Mouse (Mus musculus) urinary bladder, postnatal 4 days (tissue): Measurements from ENCODE around the gene Aggf1.
"Not testable (repeated sequence)": the region's sequence is repeated elsewhere in the genome, so short reads cannot be mapped to it uniquely, and the experiment has no call there.

Experiments
- DNase-seq, 2 experiments: peaks; one replicate each; pipeline ENCODE4 v3.0.0; 2021 to 2022; ENCODE audit warnings: low spot score in 2 of 2

Aggf1 gene

GRCm38 (mm10) chr13:95374701-95375553 lies at the start of gene Aggf1:
Gene Aggf1 (minus strand): TSS chr13:95375352.
- DNase-seq, result peak; percentile 83 to 91

GRCm38 (mm10) chr13:95424932-95425331 lies 49.8 kb upstream of the Aggf1 start:
- DNase-seq, result no peak

DNA sequence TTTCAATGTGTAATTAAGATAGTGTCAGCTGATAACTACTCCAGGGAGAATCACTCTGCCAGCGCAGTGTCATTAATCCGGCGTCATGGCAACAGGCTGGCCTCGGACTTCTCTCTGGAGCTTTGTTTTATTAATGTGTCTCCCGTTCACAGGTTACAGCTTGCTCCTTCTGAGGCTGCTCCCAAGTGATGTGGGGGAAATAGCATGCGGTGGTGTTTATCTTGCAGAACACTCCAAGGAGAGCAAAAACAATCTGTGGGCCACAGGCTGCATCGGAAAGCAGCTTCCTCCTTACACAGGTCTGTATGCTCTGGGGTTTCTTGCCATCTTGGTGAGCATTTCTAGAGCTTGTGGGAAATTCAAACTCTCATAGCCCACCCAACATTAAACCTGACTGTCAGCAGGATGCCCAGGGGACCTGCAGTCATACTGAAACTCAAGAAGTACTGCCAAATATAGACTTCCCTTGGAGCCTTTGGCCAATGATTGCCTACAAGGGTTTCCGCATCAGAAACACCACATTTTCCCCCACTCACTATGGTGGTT lies 44.1 kb upstream of the Aggf1 start:
- DNase-seq, result no peak

DNA sequence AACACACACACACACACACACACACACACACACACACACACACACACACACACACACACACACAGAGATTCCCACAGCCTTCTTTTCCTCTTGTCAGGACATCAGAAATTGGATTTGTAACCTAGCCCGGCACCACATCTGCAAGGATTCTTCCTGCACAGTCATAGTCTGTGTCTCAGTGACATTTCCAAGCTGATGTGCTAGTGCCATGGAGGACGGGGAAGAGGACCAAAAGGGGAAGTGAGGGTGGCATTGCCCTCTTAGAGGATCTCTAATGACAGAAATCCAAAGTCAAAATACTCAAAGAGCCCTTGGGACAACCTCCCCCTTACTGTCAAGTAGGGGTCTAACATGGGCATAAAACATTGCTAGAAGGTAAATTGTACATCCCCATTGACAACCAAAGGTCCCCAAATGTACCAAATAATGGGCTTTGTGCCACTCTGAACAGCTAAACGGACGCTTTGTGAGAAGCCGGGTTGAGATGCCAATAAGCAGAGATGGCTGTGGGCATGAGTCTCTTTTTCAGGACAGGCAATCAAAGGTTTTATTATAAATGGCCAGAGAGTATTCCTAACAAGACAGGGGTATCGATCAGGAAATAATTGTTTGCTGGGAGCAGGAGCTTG lies 43.5 kb upstream of the Aggf1 start:
- no peak for DNase-seq

GRCm38 (mm10) chr13:95412257-95412656 lies 37.1 kb upstream of the Aggf1 start:
- DNase-seq, result no peak

DNA sequence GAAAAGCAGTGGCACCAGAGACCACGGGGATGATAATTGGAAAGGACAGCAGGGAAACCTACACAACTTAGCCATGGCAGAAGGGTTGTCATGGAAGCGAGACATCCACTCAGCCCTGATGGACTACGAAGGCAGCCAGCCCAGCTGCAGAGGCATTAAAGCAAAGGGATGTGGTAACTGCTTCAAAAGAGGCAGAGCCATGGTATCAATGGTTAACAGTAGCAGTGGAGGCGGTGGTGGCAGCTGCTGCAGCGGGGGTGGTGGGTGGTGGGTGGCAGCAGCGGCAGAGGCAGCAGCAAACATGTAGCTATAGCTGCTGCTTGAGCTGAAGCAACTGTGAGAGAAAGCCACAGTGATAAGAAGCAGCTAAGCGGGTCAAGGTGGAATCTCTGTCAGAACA lies 18.1 kb upstream of the Aggf1 start:
- DNase-seq, result peak in 1 of 2 experiments; percentile 25

DNA sequence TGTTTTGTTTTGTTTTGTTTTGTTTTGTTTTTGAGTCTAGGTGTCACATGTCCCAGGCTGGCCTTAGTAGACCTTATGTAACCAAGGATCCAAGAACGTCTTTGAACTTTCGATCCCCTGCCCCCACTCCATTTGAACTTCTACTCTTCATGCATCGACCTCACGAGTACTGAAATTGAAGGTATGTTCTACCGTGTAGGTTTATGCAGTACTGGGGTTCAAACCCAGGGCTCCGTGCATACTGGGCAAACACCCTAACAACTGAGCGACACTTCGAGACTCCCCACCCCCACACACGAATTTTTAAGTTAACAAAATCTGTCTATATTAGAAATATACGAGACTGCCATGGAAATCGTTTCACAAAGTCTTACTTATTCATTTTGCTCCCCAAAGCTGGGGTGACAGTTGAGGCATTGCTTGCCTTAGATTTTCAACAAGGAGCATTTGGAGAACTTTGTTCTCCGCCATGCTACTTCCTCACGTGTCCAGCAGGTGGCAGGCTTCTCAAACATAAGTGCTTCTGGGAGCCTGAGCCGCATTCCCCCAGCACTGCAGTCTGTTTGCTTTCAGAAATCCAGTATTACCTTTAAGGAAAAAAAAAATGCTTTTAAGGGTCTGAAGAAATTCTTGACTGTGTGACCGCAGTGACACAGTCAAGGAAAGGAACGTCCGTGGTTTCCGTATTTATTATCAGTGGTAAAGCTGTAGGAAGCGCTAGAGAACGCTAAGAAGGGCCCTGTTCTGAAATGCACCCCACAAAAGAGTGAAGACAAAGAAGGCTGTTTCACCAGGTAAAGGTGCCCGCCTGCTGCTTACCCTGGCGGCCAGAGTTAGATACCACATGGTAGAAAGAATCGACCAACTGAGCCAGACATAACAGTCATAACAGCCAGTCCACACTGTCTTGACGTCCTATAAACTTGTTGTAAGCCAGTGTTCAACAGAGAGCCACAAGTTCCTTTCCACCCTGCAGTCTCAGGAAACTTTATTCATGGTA lies 15.0 kb upstream of the Aggf1 start:
- DNase-seq, result peak; percentile 52 to 84

DNA sequence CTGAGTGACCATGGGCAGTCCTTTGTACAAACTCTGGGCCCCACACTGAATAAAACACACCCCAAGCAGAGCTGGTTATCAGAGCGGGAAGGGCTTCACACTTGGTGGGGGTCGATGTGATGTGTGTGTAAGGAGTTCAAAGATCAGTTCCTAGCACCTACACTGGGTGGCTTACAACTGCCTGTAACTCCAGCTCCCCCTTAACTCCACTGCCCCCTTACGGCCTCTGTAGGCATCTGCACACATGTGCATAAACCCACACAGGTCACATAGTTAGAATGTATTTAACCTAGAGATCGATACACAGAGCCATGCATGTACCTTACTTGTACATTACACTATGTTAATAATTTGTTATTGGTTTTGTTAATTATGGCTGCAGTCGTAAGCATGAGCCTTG lies 13.1 kb upstream of the Aggf1 start:
- DNase-seq, result peak in 1 of 2 experiments; percentile 6

DNA sequence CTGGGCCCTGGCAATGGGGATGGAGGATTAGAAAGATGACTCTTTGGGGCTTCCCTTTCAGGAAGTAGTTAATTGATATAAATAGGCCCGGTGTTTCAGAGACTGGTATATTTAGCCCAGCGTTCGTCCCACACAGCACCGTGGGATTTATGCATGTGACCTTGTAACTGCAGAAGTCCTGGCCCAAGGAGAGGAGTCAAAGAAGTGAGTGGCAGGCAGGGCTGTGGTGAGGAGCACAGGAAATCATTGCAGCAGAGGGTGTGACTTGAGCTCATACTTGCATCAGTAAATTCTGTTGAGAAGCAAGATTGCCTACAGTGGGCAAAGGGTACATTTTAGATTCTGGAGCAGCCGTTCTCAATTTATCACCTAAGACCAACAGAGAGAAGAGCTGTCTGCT lies 7.3 kb upstream of the Aggf1 start:
- no peak for DNase-seq

DNA sequence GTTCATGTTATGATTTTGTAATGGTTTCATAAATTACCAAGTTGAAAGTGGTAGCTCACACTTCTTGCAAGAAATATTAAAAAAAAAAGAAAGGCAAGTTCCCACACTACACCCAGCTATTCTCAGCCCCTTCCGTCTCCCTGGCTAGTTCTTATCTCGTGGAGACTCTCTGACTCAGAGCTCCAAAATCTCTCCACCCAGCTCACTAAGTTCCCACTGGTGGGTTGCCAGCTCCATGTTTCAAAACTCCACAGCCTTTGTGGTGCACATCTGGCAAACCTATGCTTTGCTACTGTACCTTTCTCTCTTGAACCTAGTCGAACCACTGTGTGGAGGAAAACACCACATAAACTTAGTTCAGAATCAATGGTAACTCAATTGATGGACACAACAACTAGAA lies 3.5 kb upstream of the Aggf1 start:
- DNase-seq, result no peak

DNA sequence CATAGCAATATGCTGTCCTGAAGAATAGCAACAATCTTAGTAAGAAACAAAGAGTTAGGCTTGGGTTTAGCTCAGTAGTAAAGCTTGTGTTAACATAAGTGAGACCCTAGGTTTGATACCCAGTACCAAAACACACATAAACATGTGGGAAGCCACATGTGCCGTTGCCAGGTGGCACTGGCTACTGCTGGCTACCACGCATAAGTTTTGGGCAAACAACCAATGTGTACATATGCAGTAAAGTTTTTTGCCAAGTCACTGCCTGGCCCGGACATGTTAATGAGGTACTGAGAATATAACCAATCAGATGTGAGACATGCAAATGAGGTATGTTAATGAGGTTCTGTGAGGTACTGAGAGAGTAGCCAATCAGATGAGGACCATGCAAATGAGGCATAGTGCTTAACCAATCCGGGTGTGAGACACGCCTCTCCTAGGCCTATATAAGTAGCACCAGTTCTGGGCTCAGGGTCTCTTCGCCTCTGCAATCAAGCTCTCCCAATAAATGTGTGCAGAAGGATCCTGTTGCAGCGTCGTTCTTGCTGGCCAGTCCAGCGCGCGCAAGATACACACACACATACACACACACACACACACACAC lies 1.6 kb upstream of the Aggf1 start:
- DNase-seq, result not testable (repeated sequence)

- no peak for DNase-seq
These were observed 382 bp upstream of the Aggf1 start for GRCm38 (mm10) chr13:95375554-95375914.

DNA sequence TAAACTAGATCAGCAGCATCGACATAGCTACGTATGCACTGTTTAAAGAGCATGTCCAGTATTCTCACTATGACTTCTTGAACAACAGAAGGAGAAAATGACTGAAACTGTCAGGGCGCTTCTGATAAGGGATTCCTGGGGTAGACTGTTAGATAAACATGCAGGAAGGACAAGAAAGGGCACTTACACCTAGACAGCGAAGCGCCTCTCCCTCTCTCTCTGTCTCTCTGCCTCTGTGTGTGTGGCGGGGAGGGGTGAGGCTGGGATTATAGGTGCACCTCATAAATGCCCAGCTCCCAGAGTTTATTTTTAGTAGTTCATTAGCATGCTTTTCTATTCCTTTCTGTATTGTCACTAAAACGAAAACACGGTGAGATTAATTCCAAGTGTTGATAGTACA lies 8.8 kb downstream of the Aggf1 start:
- no peak for DNase-seq

DNA sequence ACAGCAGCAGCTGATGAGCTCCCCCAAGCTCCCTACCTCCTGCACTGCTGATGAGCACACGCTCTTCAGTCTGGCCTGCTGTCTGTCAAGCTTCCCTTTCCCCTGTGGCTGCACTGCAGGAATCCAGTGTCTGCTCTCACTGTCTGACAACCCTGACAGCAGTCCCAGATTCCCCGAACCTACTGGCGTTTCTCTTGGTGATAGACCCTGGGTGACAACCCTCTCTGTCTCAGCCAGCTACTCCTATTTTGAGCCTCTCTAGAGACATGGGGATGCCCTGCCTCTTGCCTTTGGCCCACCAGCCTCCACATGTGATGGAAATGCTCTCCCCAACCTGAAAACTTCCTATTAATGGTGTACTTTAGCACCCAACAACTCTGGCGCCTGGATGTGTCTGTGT lies 11.7 kb downstream of the Aggf1 start:
- no peak for DNase-seq

DNA sequence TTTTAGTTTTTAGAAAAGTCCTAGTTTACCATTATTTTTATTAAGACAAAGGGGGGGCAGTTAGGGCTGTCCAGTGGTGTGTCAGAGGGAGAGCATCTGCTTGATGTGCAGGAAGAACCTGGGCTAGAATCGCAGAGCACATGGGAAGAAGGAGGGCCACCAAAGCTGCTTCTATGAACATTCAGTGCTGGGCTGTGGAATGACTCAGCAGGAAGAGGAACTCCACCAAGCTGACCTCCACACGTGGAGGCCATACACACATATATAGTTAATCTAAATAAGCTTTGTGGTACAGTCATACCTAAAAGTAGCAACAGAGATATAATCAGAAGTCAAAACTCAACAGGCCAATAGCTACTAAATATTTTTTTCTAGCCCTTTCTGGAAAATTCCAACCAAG lies 16.9 kb downstream of the Aggf1 start:
- DNase-seq, result no peak

DNA sequence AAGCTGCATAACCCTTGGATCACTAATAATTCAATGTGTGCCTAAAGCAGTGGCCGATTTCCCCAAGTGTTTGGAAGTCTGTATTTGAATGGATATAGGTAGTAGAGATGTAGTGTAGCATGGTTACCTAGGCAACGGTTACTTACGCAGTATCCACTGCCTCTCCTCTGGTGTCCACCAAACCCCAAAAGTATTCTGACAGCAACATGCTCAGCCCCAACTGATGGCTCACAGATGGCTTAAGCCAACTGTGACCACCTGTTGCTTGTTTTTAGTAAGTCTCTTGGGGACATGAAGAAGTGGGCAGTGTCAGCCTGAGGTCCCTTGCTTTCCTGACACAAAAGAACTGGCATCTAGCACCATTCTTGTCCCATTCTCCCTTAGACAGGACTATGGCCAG lies 26.7 kb downstream of the Aggf1 start:
- no peak for DNase-seq

DNA sequence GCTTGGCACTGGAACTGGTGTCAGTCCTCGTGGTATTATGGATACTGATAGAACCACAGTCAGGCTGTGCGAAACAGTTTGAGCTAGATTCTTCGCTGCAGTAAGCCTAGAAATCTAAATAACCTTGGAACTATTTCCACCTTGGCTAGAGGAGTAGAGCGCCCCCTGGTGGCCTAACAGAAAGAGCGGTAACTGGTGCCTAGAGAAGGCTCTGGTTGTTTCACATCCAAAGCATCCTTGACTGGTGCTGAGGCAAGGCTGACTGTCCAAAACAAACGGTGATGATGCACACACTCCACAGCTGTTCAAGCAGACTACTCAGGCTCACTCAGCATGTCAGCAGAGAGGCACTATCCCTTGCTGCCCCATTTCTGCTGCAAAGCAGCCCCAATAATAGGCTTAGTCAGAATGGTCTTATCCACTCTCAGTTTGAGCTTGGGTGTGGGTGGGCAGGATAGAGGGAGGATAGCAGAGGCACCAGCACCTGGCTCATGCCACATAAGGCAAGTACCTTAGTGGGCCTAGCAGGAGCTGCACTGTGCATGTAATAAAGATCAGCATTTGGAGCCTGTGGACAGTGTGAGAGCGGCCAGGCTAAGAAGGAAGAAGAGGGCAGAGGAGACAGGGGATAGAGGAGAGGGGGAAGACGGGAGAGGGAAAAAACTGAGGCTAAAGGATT lies 28.0 kb downstream of the Aggf1 start:
- DNase-seq, result peak; percentile 49 to 73

GRCm38 (mm10) chr13:95345869-95346268 lies 29.3 kb downstream of the Aggf1 start:
- no peak for DNase-seq

- no peak for DNase-seq
These were observed 31.7 kb downstream of the Aggf1 start for GRCm38 (mm10) chr13:95343470-95343869.

DNA sequence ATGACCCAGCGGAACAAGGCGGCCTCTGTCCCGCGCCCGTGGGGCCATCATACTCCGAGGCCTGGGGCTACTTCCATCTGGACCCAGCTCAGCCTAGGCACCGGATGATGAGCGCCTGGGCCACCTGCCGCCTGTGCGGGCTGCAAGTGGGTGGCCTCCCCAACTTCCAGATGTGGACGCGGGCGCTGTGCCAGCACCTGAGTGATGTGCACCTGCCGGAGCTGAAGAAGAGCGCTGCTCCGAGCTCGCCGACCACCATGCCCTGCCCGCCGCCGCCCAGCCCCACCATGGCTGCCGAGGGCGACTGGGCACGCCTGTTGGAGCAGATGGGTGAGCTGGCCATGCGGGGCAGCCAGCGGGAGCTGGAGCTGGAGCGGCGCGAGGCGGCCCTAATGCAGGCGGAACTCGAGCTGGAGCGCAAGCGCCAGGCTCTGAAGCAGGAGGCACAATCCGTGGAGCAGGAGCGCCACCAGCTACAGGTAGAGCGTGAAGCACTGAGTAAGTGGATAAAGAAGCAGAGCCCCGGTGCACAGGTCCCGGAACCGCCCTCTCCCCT lies 39.0 kb downstream of the Aggf1 start:
- no peak for DNase-seq
